Mouse (Mus musculus) lung, adult 2 months (tissue): ENCODE measurements around the gene Kit. TPM values are rescaled to one million over a fixed set of nuclear protein-coding genes. Genes with fewer than 3 reads are reported as not detected.

ENCODE experiments used
- DNase-seq: peaks from one replicate; pipeline ENCODE4 v3.0.0; 2022
- H3K4me1 ChIP-seq: fragments of 200-500 bp; 2 replicates; pipeline ENCODE4 v1.6.1; 2011; ENCODE audit warnings: low read length; ENCODE audit not compliant: control insufficient read depth, insufficient read depth
- H3K4me3 ChIP-seq: fragments of 200-500 bp; replicated peaks from 2 replicates; pipeline ENCODE3; 2011; ENCODE audit warnings: low read depth, mild to moderate bottlenecking, control low read depth, low read length; ENCODE audit errors: extremely low read depth
- CTCF ChIP-seq: fragments of 200-500 bp; IDR thresholded peaks from 2 replicates; pipeline ENCODE4 v1.5.1; 2011; ENCODE audit warnings: mild to moderate bottlenecking, low read length, control low read depth; ENCODE audit not compliant: insufficient read depth
- POLR2A ChIP-seq: fragments of 200-500 bp; IDR thresholded peaks from 2 replicates; pipeline ENCODE4 v1.6.1; 2011; ENCODE audit warnings: low read depth, mild to moderate bottlenecking, control low read depth, low read length, borderline replicate concordance; ENCODE audit errors: extremely low read depth
- WGBS: fragments of 180-500 bp; shearing (Covaris S2); methylation state at CpG from one replicate; pipeline ENCODE4 v1.1.7; 2018; 5-methylcytosine and 5-hydroxymethylcytosine counted together
- polyA plus RNA-seq: library from polyadenylated mRNA; depleted of rRNA; stranded (reverse); fragments of >200 nt; gene quantifications from 2 replicates; pipeline ENCODE4 v1.2.3, GENCODE M21; 2012

Gene Kit
- polyA plus RNA-seq, 1 experiment, result 98.8 TPM

GRCm38 (mm10) chr5:75559291-75559690 is 15.4 kb upstream of the Kit start:
- TF ChIP-seq CTCF (no peak), POLR2A (no peak)
- DNase-seq, result no peak
- H3K4me1 ChIP-seq, result no peaks in the 10 kb centered on the region
- WGBS, result 86% methylated on average over 6 of the region's 6 CpGs
- H3K4me3 ChIP-seq, result no peak overlapping the region

GRCm38 (mm10) chr5:75561231-75561630 is 13.5 kb upstream of the Kit start:
- TF ChIP-seq CTCF (no peak), POLR2A (no peak)
- Histone ChIP-seq H3K4me3 (no peak overlapping the region), H3K4me1 (no peaks in the 10 kb centered on the region)
- no peak for DNase-seq
- 61% methylated on average over 2 of the region's 2 CpGs for WGBS

GRCm38 (mm10) chr5:75574151-75574851 is 415 bp upstream of the Kit start:
- DNase-seq, result no peak
- no peak for TF ChIP-seq CTCF
- TF ChIP-seq POLR2A, result no peak
- peak overlapping the region; percentile 51 for H3K4me3 ChIP-seq
- 9% methylated on average over 27 of the region's 27 CpGs for WGBS
- H3K4me1 ChIP-seq, result no peaks in the 10 kb centered on the region; the same call in 1 of the 2 replicates

- no peaks in the 10 kb centered on the region; the same call in 1 of the 2 replicates for H3K4me1 ChIP-seq
- H3K4me3 ChIP-seq, result peak overlapping the region; percentile 81
- DNase-seq, result peak; percentile 22
- 1% methylated on average over 53 of the region's 53 CpGs for WGBS
- TF ChIP-seq POLR2A (no peak), CTCF (no peak)
Measured at GRCm38 (mm10) chr5:75575567-75576515, 1.1 kb downstream of the Kit start.

GRCm38 (mm10) chr5:75576741-75577140 is 2.0 kb downstream of the Kit start:
- TF ChIP-seq CTCF, result no peak
- TF ChIP-seq POLR2A, result no peak
- peak overlapping the region; percentile 81 for H3K4me3 ChIP-seq
- DNase-seq, result no peak
- H3K4me1 ChIP-seq, result no peaks in the 10 kb centered on the region; the same call in none of the 2 replicates
- 28% methylated on average over 6 of the region's 6 CpGs for WGBS

GRCm38 (mm10) chr5:75578141-75578540 is 3.4 kb downstream of the Kit start:
- peak overlapping the region; percentile 46 for H3K4me3 ChIP-seq
- no peak for DNase-seq
- 39% methylated on average over 7 of the region's 7 CpGs for WGBS

GRCm38 (mm10) chr5:75579244-75579643 is 4.5 kb downstream of the Kit start:
- Histone ChIP-seq H3K4me3 (no peak overlapping the region), H3K4me1 (no peaks in the 10 kb centered on the region; the same call in none of the 2 replicates)
- DNase-seq, result no peak
- TF ChIP-seq CTCF, result no peak
- TF ChIP-seq POLR2A, result no peak
- WGBS, result 56% methylated on average over 5 of the region's 5 CpGs

More at GRCm38 (mm10) chr5:75578141-75578540, 3.4 kb downstream of the Kit start:
- no peaks in the 10 kb centered on the region; the same call in none of the 2 replicates for H3K4me1 ChIP-seq
- no peak for TF ChIP-seq POLR2A
- no peak for TF ChIP-seq CTCF

GRCm38 (mm10) chr5:75579646-75580268 is 5.0 kb downstream of the Kit start:
- no peak for DNase-seq
- TF ChIP-seq CTCF, result no peak
- no peaks in the 10 kb centered on the region; the same call in none of the 2 replicates for H3K4me1 ChIP-seq
- 60% methylated on average over 11 of the region's 11 CpGs for WGBS
- peak overlapping the region; percentile 1 for H3K4me3 ChIP-seq

- Histone ChIP-seq H3K4me1 (no peaks in the 10 kb centered on the region; the same call in none of the 2 replicates), H3K4me3 (no peak overlapping the region)
- no peak for TF ChIP-seq CTCF
- no peak for TF ChIP-seq POLR2A
- no peak for DNase-seq
- WGBS, result 59% methylated on average over 7 of the region's 7 CpGs
Measured at GRCm38 (mm10) chr5:75581926-75582325, 7.2 kb downstream of the Kit start.
